In genomic region chr9:119265373-119266120, GRCm38 (mm10) we compare ENCODE assay signal across 13 mouse cellular contexts. TPM values are rescaled to one million over a fixed set of nuclear protein-coding genes. Genes with fewer than 3 reads are reported as not detected.
"Had no signal": no experiment of that assay in that cellular context is flagged by ENCODE, and none has a peak within 500 bp of the region (broad histone marks: within the 10 kb centered on the region; RNA-seq: fewer than 3 reads in every experiment).

No protein-coding gene starts in this region.

RNA-seq across cellular contexts. Expression of gene Slc22a13, which starts 56.6 kb away (rescaled TPM):
- total RNA-seq: layer of hippocampus, adult 2 months; layer of hippocampus, postnatal 10 days; left cerebral cortex, postnatal 36 days; megakaryocyte-erythroid progenitor cell, adult 5-6 weeks had no signal
- polyA plus RNA-seq: limb, embryonic 12.5 days; liver, embryonic 13.5 days; liver, postnatal 0 days; lung, embryonic 15.5 days; midbrain, embryonic 12.5 days; midbrain, embryonic 16.5 days; neural tube, embryonic 14.5 days; stomach, embryonic 16.5 days; thymus, postnatal 0 days had no signal
